Mouse (Mus musculus) hindbrain, embryonic 12.5 days (tissue): Measurements from ENCODE around the gene Mcat. TPM values are rescaled to one million over a fixed set of nuclear protein-coding genes. Genes with fewer than 3 reads are reported as not detected.

Experiments
- ATAC-seq: fragments of 200-750 bp; cut with Nextera tagmentation; 2 replicates; pipeline ENCODE4 v1.8.0; 2017; ENCODE audit warnings: moderate TSS enrichment; ENCODE audit not compliant: low FRiP score
- H3K27ac ChIP-seq: fragments of 300-500 bp; sonication (generic); 2 replicates; pipeline ENCODE4 v1.5.1; 2016; ENCODE audit warnings: mild to moderate bottlenecking
- H3K27me3 ChIP-seq: fragments of 300-500 bp; sonication (generic); 2 replicates; pipeline ENCODE4 v1.6.1; 2016; ENCODE audit warnings: mild to moderate bottlenecking
- H3K36me3 ChIP-seq: fragments of 300-500 bp; sonication (generic); 2 replicates; pipeline ENCODE4 v1.6.1; 2016; ENCODE audit warnings: mild to moderate bottlenecking
- H3K4me1 ChIP-seq: fragments of 300-500 bp; sonication (generic); 2 replicates; pipeline ENCODE4 v1.6.1; 2016
- H3K4me2 ChIP-seq: fragments of 300-500 bp; sonication (generic); replicated peaks from 2 replicates; pipeline ENCODE4 v1.6.1; 2016; ENCODE audit warnings: mild to moderate bottlenecking
- H3K4me3 ChIP-seq: fragments of 300-500 bp; sonication (generic); 2 replicates; pipeline ENCODE4 v1.5.1; 2016; ENCODE audit warnings: mild to moderate bottlenecking
- H3K9ac ChIP-seq: fragments of 300-500 bp; sonication (generic); 2 replicates; pipeline ENCODE4 v1.6.1; 2016; ENCODE audit warnings: mild to moderate bottlenecking, moderate library complexity
- H3K9me3 ChIP-seq: fragments of 300-500 bp; sonication (generic); replicated peaks from 2 replicates; pipeline ENCODE4 v1.6.1; 2016; ENCODE audit warnings: mild to moderate bottlenecking
- WGBS: fragments of 180-500 bp; shearing (Covaris S2); methylation state at CpG from one replicate; pipeline ENCODE4 v1.1.7; 2016; 5-methylcytosine and 5-hydroxymethylcytosine counted together
- polyA plus RNA-seq: library from polyadenylated mRNA; unstranded; fragments of >200 nt; fragmentation: Nextera tagmentation; extraction: Ambion mirVana; gene quantifications from 2 replicates; pipeline ENCODE4 v1.2.1, GENCODE M21; 2016

The Mcat gene
- polyA plus RNA-seq = 38.9 and 40.7 TPM in 2 replicates

DNA sequence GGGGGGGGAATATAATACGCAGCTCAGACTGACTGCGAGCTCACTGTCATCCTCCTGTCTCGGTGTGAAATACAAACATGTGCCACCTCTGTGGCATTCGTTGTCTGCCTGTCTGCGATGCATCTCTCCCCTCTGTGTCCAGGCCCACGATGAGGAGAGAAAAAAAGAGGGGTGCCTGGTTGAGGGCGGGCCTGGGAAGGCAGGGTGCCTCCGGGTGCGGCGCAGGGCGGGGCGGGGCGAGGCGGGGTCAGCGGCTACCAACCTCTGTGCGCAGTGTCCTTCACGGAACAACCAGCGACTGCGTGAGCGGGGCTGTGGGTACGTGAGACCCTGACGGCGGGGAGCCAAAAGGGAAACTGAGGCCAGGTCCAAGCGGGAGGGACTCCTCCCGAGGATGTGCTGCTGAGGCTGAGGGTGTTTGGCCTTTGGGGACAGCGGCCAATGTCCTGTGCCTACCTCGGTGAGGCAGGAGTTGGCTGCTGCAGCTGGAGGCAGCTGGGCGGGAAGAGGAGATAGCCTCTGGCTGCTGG is at the start of gene Mcat, which contains the start of gene Tspo:
Gene Mcat (minus strand): TSS at position 461 of the 530 bp plus-strand sequence.
Gene Tspo (plus strand): TSS at position 266 of the 530 bp plus-strand sequence.
- WGBS = 1% methylated on average over 28 of the region's 28 CpGs
- ATAC-seq = no peak

DNA sequence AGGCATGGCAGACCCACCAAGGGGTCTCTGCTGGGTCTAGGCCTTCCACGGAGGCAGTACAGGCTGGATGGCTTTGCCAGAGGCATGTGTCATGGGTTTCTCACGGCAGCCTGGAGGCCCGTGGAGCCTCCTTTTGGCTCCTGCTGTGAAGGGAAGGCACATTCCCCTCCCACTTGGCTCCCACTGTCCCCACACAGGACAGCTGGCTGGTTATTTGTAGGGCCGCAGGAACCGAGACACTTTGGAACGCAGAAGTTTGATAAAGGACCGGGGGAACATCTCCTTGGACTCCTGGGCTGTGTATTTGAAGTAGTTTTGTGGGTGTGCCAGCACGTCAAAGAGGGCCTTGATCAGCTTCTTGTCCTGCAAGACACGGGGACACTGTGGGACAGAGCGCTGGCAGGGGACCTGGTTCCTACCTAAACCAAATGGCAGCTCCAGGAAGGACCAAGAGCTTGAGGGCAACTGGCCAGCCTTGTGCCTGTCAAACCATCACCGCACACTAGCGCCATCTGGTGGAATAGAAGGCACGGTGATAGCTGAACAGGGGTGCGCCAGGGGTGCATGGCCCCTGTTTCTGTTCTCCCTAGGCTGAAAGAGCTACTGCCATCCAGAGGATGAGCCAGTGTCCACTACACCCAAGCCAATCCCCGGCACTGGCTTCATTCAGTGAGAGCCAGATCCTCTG is 43.7 kb upstream of the Mcat start:
- no peaks in the 10 kb centered on the region for H3K9me3 ChIP-seq
- H3K27ac ChIP-seq = no peak overlapping the region
- H3K4me2 ChIP-seq = no peak overlapping the region

More for the DNA sequence above, at the start of gene Mcat, which contains the start of gene Tspo:
- peak within 1 kb of the TSS; percentile 57 for H3K4me2 ChIP-seq
- no peaks in the 10 kb centered on the region for H3K9me3 ChIP-seq
- H3K27ac ChIP-seq = no peak within 1 kb of the TSS
- H3K27me3 ChIP-seq = peaks cover 27% of the 10 kb centered on the region
- H3K36me3 ChIP-seq = no peaks in the 10 kb centered on the region
- peaks cover 14% of the 10 kb centered on the region for H3K4me1 ChIP-seq
- H3K9ac ChIP-seq = peak within 1 kb of the TSS; percentile 25
- H3K4me3 ChIP-seq = peak within 1 kb of the TSS; percentile 28

DNA sequence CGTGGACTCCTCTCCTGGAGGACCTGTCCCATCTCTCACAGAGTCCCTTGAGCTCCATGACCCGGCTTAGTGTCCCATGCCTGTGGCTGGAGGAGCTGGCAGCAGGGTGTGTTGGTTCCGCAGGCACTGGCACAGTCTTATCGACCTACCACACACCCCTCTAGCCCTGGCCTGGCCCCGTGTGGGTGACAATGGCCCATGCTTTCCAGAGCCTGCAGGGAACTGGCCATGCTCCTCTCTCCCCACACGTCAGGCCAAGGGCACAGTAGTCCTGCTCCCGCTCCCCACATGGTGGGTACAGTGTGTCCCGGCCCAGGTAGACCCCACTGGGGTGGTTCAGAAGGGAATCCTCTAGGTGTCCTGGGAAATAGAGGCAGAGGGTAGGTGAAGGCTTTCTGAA is 43.1 kb upstream of the Mcat start:
- no peak for ATAC-seq
- Histone ChIP-seq H3K9ac (0 out of 2 replicates have a peak overlapping the region, but pooled peaks have one; percentile 35), H3K9me3 (no peaks in the 10 kb centered on the region), H3K27ac (no peak overlapping the region), H3K4me3 (no peak overlapping the region), H3K36me3 (peaks cover 15% of the 10 kb centered on the region), H3K4me1 (peaks cover 3% of the 10 kb centered on the region; the same call in 1 of the 2 replicates), H3K27me3 (no peaks in the 10 kb centered on the region), H3K4me2 (no peak overlapping the region)
- WGBS = 91% methylated on average over 8 of the region's 8 CpGs

More for the DNA sequence above, 43.7 kb upstream of the Mcat start:
- H3K9ac ChIP-seq = no peak overlapping the region
- H3K4me1 ChIP-seq = peaks cover 3% of the 10 kb centered on the region; the same call in 1 of the 2 replicates
- no peaks in the 10 kb centered on the region for H3K27me3 ChIP-seq
- 51% methylated on average over 15 of the region's 15 CpGs for WGBS
- no peak for ATAC-seq
- peaks cover 20% of the 10 kb centered on the region for H3K36me3 ChIP-seq
- H3K4me3 ChIP-seq = no peak overlapping the region

DNA sequence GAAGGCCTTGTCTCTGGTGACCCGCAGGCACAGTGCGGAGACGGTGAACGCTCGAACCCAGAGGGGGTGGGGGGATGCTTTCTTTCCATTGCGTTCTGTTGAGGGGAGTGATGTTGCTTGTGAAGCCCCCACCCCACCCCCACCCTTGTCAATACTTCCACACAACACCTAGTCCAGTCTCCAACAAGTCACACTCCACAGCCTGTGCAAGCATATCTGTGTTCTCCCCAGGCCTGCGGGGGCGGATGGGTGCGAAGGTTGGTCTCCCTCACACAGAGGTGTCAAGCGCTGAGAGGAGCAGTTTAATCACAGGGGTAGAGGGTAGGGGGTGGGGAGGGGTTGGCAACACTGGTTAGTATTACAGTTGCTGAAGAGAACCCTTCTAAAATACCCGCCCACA is 42.6 kb upstream of the Mcat start:
- ATAC-seq = no peak
- peaks cover 3% of the 10 kb centered on the region; the same call in 1 of the 2 replicates for H3K4me1 ChIP-seq
- WGBS = 91% methylated on average over 11 of the region's 11 CpGs
- H3K4me3 ChIP-seq = no peak overlapping the region
- no peak overlapping the region for H3K4me2 ChIP-seq
- no peak overlapping the region for H3K27ac ChIP-seq
- no peak overlapping the region for H3K9ac ChIP-seq
- no peaks in the 10 kb centered on the region for H3K9me3 ChIP-seq
- no peaks in the 10 kb centered on the region for H3K27me3 ChIP-seq
- H3K36me3 ChIP-seq = peaks cover 10% of the 10 kb centered on the region; the same call in 1 of the 2 replicates

DNA sequence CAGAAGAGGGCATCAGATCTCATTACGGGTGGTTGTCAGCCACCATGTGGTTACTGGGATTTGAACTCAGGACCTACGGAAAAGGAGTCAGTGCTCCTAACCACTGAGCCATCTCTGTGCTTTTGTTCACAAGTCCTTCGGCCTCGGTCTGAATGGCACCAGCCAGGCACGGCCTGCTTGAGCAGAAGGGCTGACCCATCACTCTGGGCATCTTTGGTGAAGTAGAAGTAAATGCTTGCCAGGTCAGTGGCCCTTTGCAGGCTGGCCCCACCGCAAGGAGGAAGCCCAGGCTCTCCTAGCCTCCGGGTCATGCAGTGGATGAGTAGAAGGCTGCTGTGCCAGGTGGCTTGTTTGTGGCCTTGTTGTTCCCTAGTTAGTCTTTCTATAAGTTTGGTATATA is 39.8 kb upstream of the Mcat start:
- peaks cover 3% of the 10 kb centered on the region; the same call in 1 of the 2 replicates for H3K4me1 ChIP-seq
- no peaks in the 10 kb centered on the region for H3K9me3 ChIP-seq
- H3K9ac ChIP-seq = no peak overlapping the region
- H3K4me2 ChIP-seq = no peak overlapping the region
- H3K4me3 ChIP-seq = no peak overlapping the region
- no peak overlapping the region for H3K27ac ChIP-seq
- H3K36me3 ChIP-seq = no peaks in the 10 kb centered on the region
- H3K27me3 ChIP-seq = no peaks in the 10 kb centered on the region
- ATAC-seq = no peak
- 94% methylated on average over 7 of the region's 7 CpGs for WGBS

DNA sequence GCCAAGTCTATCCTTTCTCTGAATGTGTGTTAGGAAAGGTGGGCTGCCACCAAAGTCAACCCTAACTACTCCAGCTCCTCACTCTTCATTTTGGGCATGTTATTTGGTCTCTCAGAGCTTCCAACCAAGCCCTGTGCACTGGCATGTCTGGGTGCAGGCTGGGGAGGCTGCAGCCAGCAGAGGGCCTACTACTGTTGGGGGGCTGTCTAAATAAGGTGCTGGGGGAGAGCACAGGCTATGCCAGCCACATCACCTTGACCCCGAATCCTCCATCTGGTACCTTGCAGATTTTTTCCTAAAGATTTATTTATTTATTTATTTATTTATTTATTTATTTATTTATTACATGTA is 39.4 kb upstream of the Mcat start:
- Histone ChIP-seq H3K9me3 (no peaks in the 10 kb centered on the region), H3K27me3 (no peaks in the 10 kb centered on the region), H3K4me1 (peaks cover 3% of the 10 kb centered on the region; the same call in 1 of the 2 replicates), H3K27ac (no peak overlapping the region), H3K9ac (no peak overlapping the region), H3K4me3 (no peak overlapping the region), H3K4me2 (no peak overlapping the region), H3K36me3 (no peaks in the 10 kb centered on the region)
- WGBS = 95% methylated on average over 1 of the region's 1 CpGs
- no peak for ATAC-seq

DNA sequence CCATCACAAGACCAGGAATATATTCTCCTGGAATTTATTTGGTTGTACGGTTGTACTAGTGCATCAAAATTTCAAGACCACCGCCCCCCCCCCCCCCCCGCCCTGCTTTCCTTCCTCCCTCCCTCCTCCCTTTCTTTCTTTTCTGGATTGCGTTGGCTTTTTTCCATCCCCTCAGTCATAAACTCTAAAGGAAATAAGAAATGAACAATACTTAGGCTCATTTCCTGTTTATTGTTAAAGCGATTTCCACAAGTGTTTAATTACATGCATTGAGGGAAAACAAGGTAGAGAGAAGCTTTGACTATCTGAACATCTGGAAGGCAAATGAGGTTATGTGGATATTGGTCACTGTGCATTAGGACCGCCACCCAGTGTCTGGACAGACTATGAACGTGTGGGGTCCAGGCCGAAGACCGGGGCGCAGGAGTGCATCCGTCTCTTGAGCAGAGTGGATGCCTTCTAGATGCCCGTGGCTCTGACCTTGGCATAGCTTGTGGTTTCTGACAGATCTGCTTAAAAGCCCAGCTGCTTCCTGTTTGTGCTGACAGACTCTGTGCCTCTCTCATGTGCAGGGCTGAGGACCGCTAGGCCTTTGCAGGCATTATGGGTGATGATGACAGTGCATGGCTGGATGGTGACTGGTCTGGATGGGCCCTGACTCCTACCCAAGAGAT is 38.9 kb upstream of the Mcat start:
- H3K4me3 ChIP-seq = no peak overlapping the region
- no peaks in the 10 kb centered on the region for H3K36me3 ChIP-seq
- no peaks in the 10 kb centered on the region for H3K27me3 ChIP-seq
- H3K9ac ChIP-seq = no peak overlapping the region
- H3K27ac ChIP-seq = no peak overlapping the region
- no peak overlapping the region for H3K4me2 ChIP-seq
- H3K9me3 ChIP-seq = no peaks in the 10 kb centered on the region
- no peak for ATAC-seq
- peaks cover 3% of the 10 kb centered on the region; the same call in 1 of the 2 replicates for H3K4me1 ChIP-seq
- 87% methylated on average over 13 of the region's 13 CpGs for WGBS

DNA sequence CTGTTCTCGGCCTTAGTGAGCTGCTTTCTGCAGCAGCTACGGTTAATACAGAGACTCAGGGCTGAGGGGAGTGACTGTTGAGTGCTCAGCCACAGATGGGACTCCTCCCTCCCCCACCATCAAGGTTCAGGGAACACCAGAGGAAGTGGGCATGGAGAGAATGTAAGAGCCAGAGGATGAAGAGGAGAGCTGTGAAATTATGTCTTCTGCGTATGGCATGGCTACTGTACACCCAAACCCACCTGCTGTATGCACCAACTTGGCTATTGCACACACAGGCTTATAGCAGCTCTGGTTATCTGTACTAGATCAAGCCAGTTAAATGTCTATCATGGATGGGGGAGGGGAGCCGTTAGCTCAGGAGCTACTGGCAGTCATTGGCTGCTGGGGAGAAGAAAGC is 37.6 kb upstream of the Mcat start:
- Histone ChIP-seq H3K4me2 (no peak overlapping the region), H3K9me3 (no peaks in the 10 kb centered on the region), H3K27ac (no peak overlapping the region), H3K9ac (no peak overlapping the region), H3K4me3 (no peak overlapping the region), H3K36me3 (no peaks in the 10 kb centered on the region), H3K4me1 (peaks cover 3% of the 10 kb centered on the region; the same call in 1 of the 2 replicates), H3K27me3 (no peaks in the 10 kb centered on the region)
- ATAC-seq = no peak
- WGBS = 75% methylated on average over 4 of the region's 4 CpGs

DNA sequence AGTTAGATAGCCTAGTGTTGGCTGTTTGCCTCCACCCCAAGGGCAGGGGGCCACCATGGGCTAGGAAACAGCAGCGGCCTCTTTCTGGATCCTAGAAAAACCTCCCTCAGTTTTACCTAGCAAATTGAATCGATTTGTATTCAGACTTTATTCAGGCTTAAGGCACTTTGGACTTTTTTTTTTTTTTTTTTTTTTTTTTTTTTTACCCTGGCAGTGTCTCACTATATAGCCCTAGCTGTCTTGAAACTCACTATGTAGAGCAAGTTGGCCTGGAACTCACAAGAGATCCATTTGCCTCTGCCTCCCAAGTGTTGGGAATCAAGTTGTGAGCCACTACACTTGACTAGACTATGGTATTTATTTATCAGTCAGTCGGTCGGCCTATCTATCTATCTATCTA is 33.2 kb upstream of the Mcat start:
- Histone ChIP-seq H3K9me3 (no peaks in the 10 kb centered on the region), H3K36me3 (no peaks in the 10 kb centered on the region), H3K4me2 (no peak overlapping the region), H3K27ac (no peak overlapping the region), H3K4me1 (peaks cover 17% of the 10 kb centered on the region), H3K4me3 (no peak overlapping the region), H3K9ac (no peak overlapping the region), H3K27me3 (no peaks in the 10 kb centered on the region)
- 88% methylated on average over 4 of the region's 4 CpGs for WGBS
- ATAC-seq = no peak

DNA sequence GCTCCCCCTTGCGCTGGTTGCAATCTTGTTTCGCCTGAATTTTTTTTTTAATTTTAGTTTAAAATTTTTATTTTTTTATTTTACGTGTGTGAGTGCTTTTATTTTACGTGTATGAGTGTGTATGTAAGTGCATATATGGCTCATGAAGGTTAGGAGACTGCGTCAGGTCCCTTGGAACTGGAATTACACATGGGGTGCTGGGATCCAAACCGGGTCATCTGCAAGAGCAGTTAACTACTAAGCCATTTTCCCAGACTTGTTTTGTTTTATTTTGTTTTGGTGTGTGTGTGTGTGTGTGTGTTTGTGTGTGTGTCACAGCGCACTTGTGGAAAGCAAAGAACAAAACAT is 31.8 kb upstream of the Mcat start:
- H3K27ac ChIP-seq = peak overlapping the region; percentile 81
- H3K4me3 ChIP-seq = peak overlapping the region; percentile 89
- H3K9ac ChIP-seq = peak overlapping the region; percentile 87; the same call in 1 of the 2 replicates
- no peaks in the 10 kb centered on the region for H3K27me3 ChIP-seq
- 36% methylated on average over 7 of the region's 7 CpGs for WGBS
- peak overlapping the region; percentile 82 for H3K4me2 ChIP-seq
- no peaks in the 10 kb centered on the region for H3K9me3 ChIP-seq
- H3K36me3 ChIP-seq = 0 out of 2 replicates have a peak, but pooled peaks cover 5% of the 10 kb centered on the region
- peaks cover 17% of the 10 kb centered on the region for H3K4me1 ChIP-seq
- ATAC-seq = peak; percentile 27; the same call in 1 of the 2 replicates

DNA sequence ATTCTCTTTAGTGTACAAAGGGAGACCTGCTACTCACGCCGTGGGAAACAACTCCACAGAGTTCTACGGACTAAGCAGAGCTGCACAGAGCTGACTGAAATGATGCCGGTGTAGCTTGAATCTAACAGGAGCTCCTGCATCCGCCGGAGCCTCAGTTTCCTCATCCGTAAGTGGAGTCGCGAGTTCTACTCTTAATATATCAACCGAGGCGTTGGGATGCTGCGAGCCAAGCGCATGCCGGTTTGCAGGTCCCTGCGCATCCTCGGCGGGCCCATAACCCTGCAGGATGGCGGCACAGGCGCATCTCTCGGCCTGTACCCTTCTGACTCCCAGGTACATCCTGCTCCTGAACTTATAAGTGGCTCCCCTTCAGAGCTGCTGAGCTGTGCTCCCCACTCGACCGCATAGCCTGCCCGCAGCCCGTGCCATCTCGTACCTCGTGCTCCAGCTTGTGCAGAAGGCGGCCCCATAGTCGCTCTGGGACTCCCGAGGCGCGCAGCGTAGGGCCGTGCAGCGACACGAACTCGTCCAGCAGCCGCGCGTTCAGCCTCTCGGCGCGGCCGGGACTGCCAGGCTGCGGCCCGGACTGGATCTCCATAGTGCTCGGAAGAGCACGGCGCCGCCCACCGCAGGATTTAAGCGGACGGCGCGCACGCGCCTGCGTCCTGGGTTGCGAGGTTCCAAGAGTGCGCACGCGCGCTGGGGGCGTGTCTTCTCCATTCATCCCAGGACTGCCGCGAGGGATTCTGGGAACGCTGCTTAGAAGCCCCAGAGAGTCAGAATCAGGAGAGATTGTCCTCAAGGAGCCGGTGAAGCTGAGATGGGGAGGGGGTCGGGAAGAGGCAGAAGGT is 31.2 kb upstream of the Mcat start, which contains the start of gene Ttll12:
Gene Ttll12 (minus strand): TSS at position 645 of the 851 bp plus-strand sequence.
- Histone ChIP-seq H3K4me2 (peak within 1 kb of the TSS; percentile 82), H3K27me3 (no peaks in the 10 kb centered on the region), H3K4me1 (peaks cover 17% of the 10 kb centered on the region), H3K9me3 (no peaks in the 10 kb centered on the region), H3K27ac (peak within 1 kb of the TSS; percentile 81), H3K9ac (peak within 1 kb of the TSS; percentile 87), H3K36me3 (0 out of 2 replicates have a peak, but pooled peaks cover 10% of the 10 kb centered on the region), H3K4me3 (peak within 1 kb of the TSS; percentile 89)
- under 1% methylated on average over 68 of the region's 68 CpGs for WGBS
- ATAC-seq = peak; percentile 93
